Mouse (Mus musculus) heart, embryonic 13.5 days (tissue): ENCODE data around the gene Opn4. TPM values are rescaled to one million over a fixed set of nuclear protein-coding genes. Genes with fewer than 3 reads are reported as not detected.

Experiments
- ATAC-seq: fragments of 200-750 bp; cut with Nextera tagmentation; 2 replicates; pipeline ENCODE4 v1.8.0; 2017; ENCODE audit warnings: moderate TSS enrichment; ENCODE audit not compliant: insufficient number of reproducible peaks, low FRiP score, low TSS enrichment; ENCODE audit errors: extremely low read depth
- H3K27ac ChIP-seq: fragments of 300-500 bp; sonication (generic); replicated peaks from 2 replicates; pipeline ENCODE4 v1.5.1; 2015; ENCODE audit warnings: moderate library complexity, mild to moderate bottlenecking, inconsistent platforms
- H3K27me3 ChIP-seq: fragments of 300-500 bp; sonication (generic); replicated peaks from 2 replicates; pipeline ENCODE4 v1.6.1; 2015; ENCODE audit warnings: mild to moderate bottlenecking, inconsistent platforms
- H3K36me3 ChIP-seq: fragments of 300-500 bp; sonication (generic); 2 replicates; pipeline ENCODE4 v1.6.1; 2015; ENCODE audit warnings: mild to moderate bottlenecking, inconsistent platforms
- H3K4me1 ChIP-seq: fragments of 300-500 bp; sonication (generic); 2 replicates; pipeline ENCODE4 v1.6.1; 2015; ENCODE audit warnings: inconsistent platforms
- H3K4me2 ChIP-seq: fragments of 300-500 bp; sonication (generic); 2 replicates; pipeline ENCODE4 v1.6.1; 2015; ENCODE audit warnings: inconsistent platforms, mild to moderate bottlenecking, moderate library complexity
- H3K4me3 ChIP-seq: fragments of 300-500 bp; sonication (generic); 2 replicates; pipeline ENCODE4 v1.5.1; 2015; ENCODE audit warnings: moderate library complexity, mild to moderate bottlenecking, inconsistent platforms
- H3K9ac ChIP-seq: fragments of 300-500 bp; sonication (generic); 2 replicates; pipeline ENCODE4 v1.6.1; 2015; ENCODE audit warnings: inconsistent platforms, mild to moderate bottlenecking, moderate library complexity
- H3K9me3 ChIP-seq: fragments of 300-500 bp; sonication (generic); 2 replicates; pipeline ENCODE4 v1.6.1; 2016; ENCODE audit warnings: inconsistent platforms
- WGBS: fragments of 180-500 bp; shearing (Covaris S2); methylation state at CpG from one replicate; pipeline ENCODE4 v1.1.7; 2015; ENCODE audit warnings: mixed read lengths; 5-methylcytosine and 5-hydroxymethylcytosine counted together
- polyA plus RNA-seq: library from polyadenylated mRNA; unstranded; fragments of >200 nt; fragmentation: Nextera tagmentation; extraction: Ambion mirVana; gene quantifications from 2 replicates; pipeline ENCODE4 v1.2.1, GENCODE M21; 2015

The Opn4 gene
- polyA plus RNA-seq, 1 experiment from 2014 or later: 5.8 TPM

DNA sequence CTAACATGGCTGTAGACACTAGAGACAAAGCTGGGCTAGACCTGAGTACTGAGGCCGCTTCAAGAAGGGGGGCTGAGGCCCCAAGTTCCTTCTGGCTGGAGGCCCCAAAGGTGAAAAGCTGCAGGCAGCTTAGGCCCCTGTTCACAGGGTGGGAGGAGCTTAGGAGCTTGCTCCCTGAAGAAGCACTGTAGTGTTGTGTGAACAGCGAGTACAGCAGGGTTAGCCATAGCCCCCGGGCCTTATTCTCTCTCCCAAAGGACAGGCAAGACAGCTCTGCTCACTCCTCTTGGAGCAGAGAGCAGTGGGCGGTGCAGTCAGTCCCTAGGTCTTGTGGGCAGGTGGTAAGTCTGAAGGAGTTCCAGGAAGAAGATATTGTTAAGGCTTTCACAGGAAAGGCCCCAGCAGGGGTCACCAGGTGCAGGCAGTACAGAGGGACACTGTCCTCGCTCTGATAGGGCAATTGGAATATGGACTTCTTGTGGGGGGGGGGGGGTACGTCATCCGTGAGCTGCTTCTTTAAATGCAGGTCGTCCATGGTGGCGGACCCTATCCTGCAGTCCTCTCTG is 26.5 kb downstream of the Opn4 start:
- WGBS: 36% methylated on average over 9 of the region's 9 CpGs
- peak overlapping the region; percentile 80 for H3K9ac ChIP-seq
- no peak overlapping the region for H3K4me3 ChIP-seq
- H3K4me1 ChIP-seq: peaks cover 87% of the 10 kb centered on the region
- no peaks in the 10 kb centered on the region for H3K9me3 ChIP-seq
- peak overlapping the region; percentile 18 for H3K4me2 ChIP-seq
- H3K27me3 ChIP-seq: no peaks in the 10 kb centered on the region
- ATAC-seq: no peak
- peaks cover 54% of the 10 kb centered on the region for H3K36me3 ChIP-seq
- H3K27ac ChIP-seq: peak overlapping the region; percentile 95

DNA sequence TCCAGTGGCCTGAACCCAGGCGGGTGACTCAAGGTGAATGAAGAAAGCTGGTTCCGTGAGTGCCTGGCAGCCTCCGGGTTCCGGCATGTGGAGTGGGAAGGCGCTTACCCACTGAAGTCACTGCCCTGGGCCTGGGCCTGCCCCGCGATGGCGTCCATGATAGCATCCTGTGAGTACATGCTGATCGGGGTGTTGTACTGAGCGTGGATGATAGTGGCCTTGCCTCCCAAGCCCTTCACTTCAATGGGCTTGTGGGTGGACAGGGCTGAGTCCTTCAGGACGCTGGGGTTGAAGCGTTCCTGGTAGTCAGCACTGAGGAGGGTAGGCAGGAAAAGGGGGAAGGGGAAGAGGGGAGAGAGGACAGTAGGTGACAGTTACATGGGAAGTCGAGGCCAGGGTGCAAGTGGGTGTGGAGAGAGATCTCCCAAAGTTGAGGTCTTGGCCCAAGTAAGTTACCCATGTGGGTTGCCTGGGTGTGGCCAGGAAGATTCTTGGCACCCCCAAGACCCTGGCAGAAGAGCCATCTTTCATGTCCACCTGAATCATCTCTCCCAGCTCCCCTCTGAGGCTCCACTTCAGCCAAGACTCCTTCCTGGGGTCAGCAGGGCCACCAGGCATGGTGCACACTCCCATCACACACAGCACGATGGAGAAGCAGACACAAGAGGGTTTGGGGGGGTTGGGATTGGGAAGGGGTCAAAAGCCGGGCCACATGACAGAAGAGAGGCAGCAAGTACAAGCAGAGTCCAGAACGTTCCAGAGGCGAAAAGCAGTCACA is 28.1 kb downstream of the Opn4 start:
- H3K4me2 ChIP-seq: no peak overlapping the region
- H3K27ac ChIP-seq: peak overlapping the region; percentile 95
- H3K9me3 ChIP-seq: no peaks in the 10 kb centered on the region
- peaks cover 87% of the 10 kb centered on the region for H3K4me1 ChIP-seq
- no peak for ATAC-seq
- WGBS: 68% methylated on average over 17 of the region's 17 CpGs
- H3K9ac ChIP-seq: peak overlapping the region; percentile 42; the same call in 1 of the 2 replicates
- H3K4me3 ChIP-seq: no peak overlapping the region
- peaks cover 38% of the 10 kb centered on the region for H3K36me3 ChIP-seq
- no peaks in the 10 kb centered on the region for H3K27me3 ChIP-seq

DNA sequence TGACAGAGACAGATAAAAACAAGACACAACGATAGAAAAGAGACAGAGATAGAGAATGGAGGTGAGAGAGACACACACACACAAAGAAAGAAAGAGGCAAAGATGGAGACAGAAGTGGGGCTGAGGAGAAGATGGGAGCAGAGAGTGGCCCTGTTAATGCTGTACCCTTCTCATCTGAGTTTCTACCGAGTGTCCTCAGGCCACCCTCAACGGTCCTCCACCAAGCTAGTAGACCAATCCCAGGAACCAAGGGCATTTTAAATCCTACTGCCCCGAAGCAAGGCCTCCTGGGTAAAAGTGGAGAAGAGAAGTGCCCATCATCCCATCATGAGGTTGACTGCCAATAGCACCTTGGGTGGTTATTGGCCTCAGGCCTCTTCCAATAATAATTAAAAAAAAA is 29.0 kb downstream of the Opn4 start:
- ATAC-seq: no peak
- no peaks in the 10 kb centered on the region for H3K9me3 ChIP-seq
- H3K27me3 ChIP-seq: no peaks in the 10 kb centered on the region
- H3K4me2 ChIP-seq: no peak overlapping the region
- peaks cover 94% of the 10 kb centered on the region for H3K4me1 ChIP-seq
- peaks cover 29% of the 10 kb centered on the region for H3K36me3 ChIP-seq
- 68% methylated on average over 4 of the region's 4 CpGs for WGBS
- H3K27ac ChIP-seq: peak overlapping the region; percentile 95
- H3K4me3 ChIP-seq: no peak overlapping the region
- peak overlapping the region; percentile 63 for H3K9ac ChIP-seq

- 1% methylated on average over 6 of the region's 6 CpGs for WGBS
- peaks cover 23% of the 10 kb centered on the region for H3K36me3 ChIP-seq
- peak overlapping the region; percentile 95 for H3K27ac ChIP-seq
- H3K9ac ChIP-seq: peak overlapping the region; percentile 74; the same call in 1 of the 2 replicates
- ATAC-seq: no peak
- no peaks in the 10 kb centered on the region for H3K27me3 ChIP-seq
- peaks cover 94% of the 10 kb centered on the region for H3K4me1 ChIP-seq
- H3K4me2 ChIP-seq: peak overlapping the region; percentile 68
- H3K4me3 ChIP-seq: peak overlapping the region; percentile 32; the same call in 1 of the 2 replicates
- no peaks in the 10 kb centered on the region for H3K9me3 ChIP-seq
These were observed 29.6 kb downstream of the Opn4 start for GRCm38 (mm10) chr14:34570294-34570693.

GRCm38 (mm10) chr14:34569534-34570194 is 30.3 kb downstream of the Opn4 start:
- 24% methylated on average over 27 of the region's 27 CpGs for WGBS
- H3K9ac ChIP-seq: peak overlapping the region; percentile 74

DNA sequence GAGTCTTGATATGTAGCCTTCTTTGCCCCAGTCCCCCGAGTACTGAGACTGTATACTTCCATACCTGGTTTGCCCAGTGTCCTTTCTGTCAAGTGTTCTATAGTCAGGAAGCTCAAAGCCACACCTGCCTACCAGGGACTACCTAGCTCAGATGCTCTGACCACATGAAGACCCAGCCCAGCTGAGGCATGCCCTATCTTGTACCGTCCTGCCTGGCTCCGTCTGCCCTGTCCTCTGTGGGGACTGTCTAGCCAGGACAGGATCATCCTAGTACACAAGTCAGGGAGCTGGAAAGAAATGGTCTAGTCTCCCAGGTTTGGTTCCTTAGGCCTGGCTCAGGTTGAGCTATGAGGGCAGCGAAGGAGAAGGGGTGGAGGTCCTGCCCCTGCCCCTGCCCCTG is 31.3 kb downstream of the Opn4 start:
- Histone ChIP-seq H3K27ac (peak overlapping the region; percentile 95), H3K36me3 (peaks cover 18% of the 10 kb centered on the region), H3K4me3 (no peak overlapping the region), H3K9ac (peak overlapping the region; percentile 74), H3K9me3 (no peaks in the 10 kb centered on the region), H3K4me2 (0 out of 2 replicates have a peak overlapping the region, but pooled peaks have one; percentile 68), H3K4me1 (peaks cover 95% of the 10 kb centered on the region), H3K27me3 (no peaks in the 10 kb centered on the region)
- ATAC-seq: no peak
- WGBS: 45% methylated on average over 4 of the region's 4 CpGs

More at GRCm38 (mm10) chr14:34569534-34570194, 30.3 kb downstream of the Opn4 start:
- H3K4me3 ChIP-seq: peak overlapping the region; percentile 32
- peaks cover 95% of the 10 kb centered on the region for H3K4me1 ChIP-seq
- ATAC-seq: no peak
- peak overlapping the region; percentile 68 for H3K4me2 ChIP-seq
- no peaks in the 10 kb centered on the region for H3K27me3 ChIP-seq
- peaks cover 16% of the 10 kb centered on the region for H3K36me3 ChIP-seq
- no peaks in the 10 kb centered on the region for H3K9me3 ChIP-seq
- peak overlapping the region; percentile 95 for H3K27ac ChIP-seq

DNA sequence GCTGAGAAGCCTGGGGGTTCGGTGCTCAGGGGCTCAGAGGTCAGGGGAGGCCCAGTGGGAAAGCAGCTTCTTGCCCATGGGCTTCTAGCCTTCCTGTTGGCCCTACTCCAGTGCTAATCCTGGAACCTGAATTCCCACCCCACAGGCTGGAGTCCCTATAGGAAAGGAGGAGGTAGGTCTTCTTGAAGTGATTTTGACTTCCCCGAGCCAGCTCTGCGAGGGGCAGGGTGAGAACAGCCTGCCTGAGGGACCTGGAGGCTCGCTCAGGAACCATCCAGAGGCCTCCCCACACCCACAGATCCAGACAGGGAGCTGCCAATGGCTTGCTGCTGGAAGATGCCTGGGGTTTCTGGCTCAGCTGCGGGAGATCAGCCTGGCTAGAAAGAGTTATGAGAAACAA is 32.2 kb downstream of the Opn4 start:
- WGBS: 19% methylated on average over 5 of the region's 5 CpGs
- ATAC-seq: no peak

GRCm38 (mm10) chr14:34566530-34566929 is 33.4 kb downstream of the Opn4 start:
- H3K36me3 ChIP-seq: peaks cover 28% of the 10 kb centered on the region
- 84% methylated on average over 7 of the region's 7 CpGs for WGBS
- no peak overlapping the region for H3K4me3 ChIP-seq
- peak overlapping the region; percentile 95 for H3K27ac ChIP-seq
- ATAC-seq: no peak
- no peaks in the 10 kb centered on the region for H3K27me3 ChIP-seq
- H3K4me1 ChIP-seq: peaks cover 94% of the 10 kb centered on the region
- H3K9me3 ChIP-seq: no peaks in the 10 kb centered on the region
- no peak overlapping the region for H3K4me2 ChIP-seq
- H3K9ac ChIP-seq: peak overlapping the region; percentile 74

More for the DNA sequence above, 32.2 kb downstream of the Opn4 start:
- peaks cover 27% of the 10 kb centered on the region for H3K36me3 ChIP-seq
- H3K27ac ChIP-seq: peak overlapping the region; percentile 95
- H3K9ac ChIP-seq: peak overlapping the region; percentile 74
- H3K4me2 ChIP-seq: no peak overlapping the region
- no peak overlapping the region for H3K4me3 ChIP-seq
- H3K4me1 ChIP-seq: peaks cover 95% of the 10 kb centered on the region
- no peaks in the 10 kb centered on the region for H3K9me3 ChIP-seq
- H3K27me3 ChIP-seq: no peaks in the 10 kb centered on the region

DNA sequence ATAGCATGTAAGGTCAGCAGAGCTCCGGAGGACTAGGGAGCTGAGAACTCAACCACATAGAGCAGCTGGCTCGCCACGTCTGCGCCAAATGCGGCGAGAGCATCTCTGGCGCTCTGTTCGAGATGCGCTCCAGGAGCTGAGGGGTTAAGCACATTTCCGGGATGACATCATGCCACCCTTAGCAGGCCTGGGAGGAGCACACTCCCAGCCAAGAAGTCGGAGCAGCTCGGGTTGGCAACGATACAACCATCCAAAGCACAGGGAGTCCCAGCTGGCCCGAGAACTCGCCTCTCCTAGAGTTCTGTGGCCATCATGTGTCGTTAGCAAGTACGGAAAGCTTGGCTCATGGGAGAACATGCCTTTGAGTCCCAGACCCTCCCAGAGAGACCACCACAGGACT is 34.2 kb downstream of the Opn4 start:
- Histone ChIP-seq H3K27me3 (no peaks in the 10 kb centered on the region), H3K9me3 (no peaks in the 10 kb centered on the region), H3K9ac (peak overlapping the region; percentile 74), H3K36me3 (peaks cover 33% of the 10 kb centered on the region), H3K27ac (peak overlapping the region; percentile 95), H3K4me2 (peak overlapping the region; percentile 20; the same call in 1 of the 2 replicates), H3K4me1 (peaks cover 86% of the 10 kb centered on the region), H3K4me3 (no peak overlapping the region)
- ATAC-seq: 0 out of 2 replicates have a peak, but pooled peaks have one; percentile 26
- 44% methylated on average over 17 of the region's 17 CpGs for WGBS

DNA sequence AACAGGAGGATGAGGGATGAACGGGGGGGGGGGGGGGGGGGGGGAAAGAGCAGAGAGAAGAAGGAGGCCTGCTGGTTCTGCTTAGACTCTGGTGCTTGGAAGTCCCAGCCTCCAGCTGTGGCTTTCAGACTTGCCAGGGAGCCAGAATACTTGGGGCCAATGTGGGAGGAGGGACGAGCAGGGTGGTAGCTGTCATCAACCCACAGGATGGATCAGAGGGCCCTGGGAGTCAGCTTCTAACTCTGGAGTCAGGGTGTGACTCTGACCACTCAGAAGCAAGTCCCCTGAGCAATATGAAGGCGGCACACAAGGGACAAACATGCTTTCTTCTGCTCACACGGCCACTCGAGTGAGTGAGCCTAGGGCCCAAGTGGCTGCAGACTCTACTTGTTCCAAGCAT is 35.3 kb downstream of the Opn4 start:
- H3K27ac ChIP-seq: peak overlapping the region; percentile 95
- H3K4me3 ChIP-seq: no peak overlapping the region
- 50% methylated on average over 4 of the region's 5 CpGs for WGBS
- peak overlapping the region; percentile 58; the same call in 1 of the 2 replicates for H3K9ac ChIP-seq
- no peaks in the 10 kb centered on the region for H3K9me3 ChIP-seq
- H3K4me1 ChIP-seq: peaks cover 88% of the 10 kb centered on the region
- H3K36me3 ChIP-seq: peaks cover 43% of the 10 kb centered on the region
- no peaks in the 10 kb centered on the region for H3K27me3 ChIP-seq
- H3K4me2 ChIP-seq: no peak overlapping the region
- no peak for ATAC-seq

GRCm38 (mm10) chr14:34562393-34562792 is 37.5 kb downstream of the Opn4 start:
- Histone ChIP-seq H3K27ac (peak overlapping the region; percentile 51), H3K4me3 (no peak overlapping the region), H3K36me3 (peaks cover 66% of the 10 kb centered on the region), H3K9me3 (no peaks in the 10 kb centered on the region), H3K4me2 (no peak overlapping the region), H3K27me3 (no peaks in the 10 kb centered on the region), H3K9ac (peak overlapping the region; percentile 41), H3K4me1 (peaks cover 66% of the 10 kb centered on the region)
- WGBS: 26% methylated on average over 2 of the region's 2 CpGs
- no peak for ATAC-seq
